In genomic region chr8:61242896-61243295, GRCm38 (mm10) we compare ENCODE assay signal across 25 mouse cellular contexts. TPM values are rescaled to one million over a fixed set of nuclear protein-coding genes. Genes with fewer than 3 reads are reported as not detected.
DNase-seq lines count a peak whose midpoint lies in the region; ATAC-seq and TF ChIP-seq lines count a peak whose summit lies in the region.
"Had no signal": no experiment of that assay in that cellular context is flagged by ENCODE, and none has a peak within 500 bp of the region (broad histone marks: within the 10 kb centered on the region; RNA-seq: fewer than 3 reads in every experiment).

No protein-coding gene starts in this region.

- peak overlapping the region; percentile 2 for H3K4me2 ChIP-seq in heart, embryonic 14.5 days (ENCODE audit: low read length)
- H3K4me2 ChIP-seq: embryonic facial prominence, embryonic 15.5 days; heart, embryonic 11.5 days; hindbrain, embryonic 12.5 days had no signal

- no peak for DNase-seq in heart, adult 18-20 months
- DNase-seq in ES-CJ7 (ENCODE audit: low read depth, low spot score), result peak; percentile 94
- peak; percentile 93 for DNase-seq in ZHBTc4 (ENCODE audit: low read depth, low spot score)
- DNase-seq in kidney, adult 11 months, result no peak
- DNase-seq in T-cell, adult 2 months (ENCODE audit: low spot score), result no peak
- DNase-seq: adrenal gland, adult 2 months; adrenal gland, postnatal 25 days; cerebellum, adult 8-10 months; cerebellum, postnatal 14 days; embryo, embryonic 11 days; gastrocnemius, adult 2 months; gastrocnemius, postnatal 25 days; heart, postnatal 14 days; kidney, adult 9 months had no signal

- H3K4me3 ChIP-seq in heart, embryonic 14.5 days (ENCODE audit: control insufficient read depth in 1 of 2, insufficient read depth in 1 of 2, low read depth in 1 of 2, low read length in 2 of 2), result no peak overlapping the region
- 0 out of 2 replicates have a peak overlapping the region, but pooled peaks have one; percentile 13 for H3K4me3 ChIP-seq in E14TG2a.4 (replicated peaks; ENCODE audit: low read length)
- H3K4me3 ChIP-seq: embryonic facial prominence, embryonic 15.5 days; erythroblast, embryonic 14.5 days; forebrain, embryonic 10.5 days; gastrocnemius, adult 2 months; hindbrain, embryonic 12.5 days had no signal

- H3K4me1 ChIP-seq in heart, embryonic 14.5 days (ENCODE audit: control insufficient read depth in 2 of 2, insufficient read depth in 2 of 2, low read length in 2 of 2), result peaks cover 6 to 9% of the 10 kb centered on the region in 2 experiments
- peaks cover 35% of the 10 kb centered on the region for H3K4me1 ChIP-seq in E14TG2a.4 (replicated peaks; ENCODE audit: low read depth, low read length)
- H3K4me1 ChIP-seq: embryonic facial prominence, embryonic 15.5 days had no signal

- no peak for TF ChIP-seq CTCF in E14TG2a.4 (conservative IDR thresholded peaks at IDR 0.05; ENCODE audit: low read length)

- no peaks in the 10 kb centered on the region for H3K36me3 ChIP-seq in heart, embryonic 14.5 days (ENCODE audit: control insufficient read depth, insufficient read depth, low read length)
- peaks cover 5% of the 10 kb centered on the region for H3K36me3 ChIP-seq in E14TG2a.4 (ENCODE audit: insufficient read depth, low read length)

- H3K27me3 ChIP-seq in heart, embryonic 14.5 days (ENCODE audit: control insufficient read depth, insufficient read depth, low read length), result peaks cover 7% of the 10 kb centered on the region
- no peaks in the 10 kb centered on the region for H3K27me3 ChIP-seq in E14TG2a.4 (ENCODE audit: insufficient read depth, low read length)
- H3K27me3 ChIP-seq: embryonic facial prominence, embryonic 15.5 days; hindbrain, embryonic 12.5 days had no signal

- no peaks in the 10 kb centered on the region for H3K9me3 ChIP-seq in heart, embryonic 14.5 days (ENCODE audit: control insufficient read depth, low read length)
- peaks cover 36% of the 10 kb centered on the region for H3K9me3 ChIP-seq in E14TG2a.4 (ENCODE audit: low read length)
- H3K9me3 ChIP-seq: embryonic facial prominence, embryonic 15.5 days had no signal

- H3K27ac ChIP-seq in heart, embryonic 14.5 days (replicated peaks in 1 of 2; ENCODE audit: control insufficient read depth in 1 of 2, insufficient read depth in 1 of 2, low read depth in 2 of 2, low read length in 2 of 2), result no peak overlapping the region
- H3K27ac ChIP-seq: embryonic facial prominence, embryonic 15.5 days; forebrain, embryonic 10.5 days; gastrocnemius, adult 2 months; hindbrain, embryonic 12.5 days had no signal

- no peak overlapping the region for H3K9ac ChIP-seq in heart, embryonic 14.5 days (ENCODE audit: low read length)
- H3K9ac ChIP-seq: embryonic facial prominence, embryonic 15.5 days; hindbrain, embryonic 12.5 days had no signal

- ATAC-seq in heart, embryonic 14.5 days (ENCODE audit: insufficient number of reproducible peaks, insufficient read depth, low FRiP score, low read depth), result no peak
- ATAC-seq: forebrain, embryonic 14.5 days; hindbrain, embryonic 16.5 days; inflammation-experienced regulatory T-cells, adult 6 months; intestine, postnatal 0 days had no signal

- 92% methylated on average over 19 of the region's 19 CpGs for whole genome bisulfite sequencing in heart, embryonic 14.5 days

RNA-seq across cellular contexts. Expression of gene Sh3rf1, which starts 19.2 kb away (rescaled TPM):
- 4.2 and 4.9 TPM in 2 replicates for polyA plus RNA-seq in heart, embryonic 14.5 days (2014; fragmentation: Nextera tagmentation; extraction: Ambion mirVana)
- total RNA-seq in heart, adult 18-20 months (2021), result 1 to 10 TPM; 4.7 to 5.0 TPM

Comparison
In these comparisons a context has a peak if more than half of its experiments do, and no peak if none do; other contexts are left out.
1. DNase-seq: peak in ES-CJ7 (single experiment) and ZHBTc4 (single experiment); none in heart, adult 18-20 months (0 of 2), kidney, adult 11 months (single experiment) and T-cell, adult 2 months (single experiment).